Mouse (Mus musculus) forebrain, embryonic 14.5 days (tissue): Measurements from ENCODE around the gene Sox5. TPM values are rescaled to one million over a fixed set of nuclear protein-coding genes. Genes with fewer than 3 reads are reported as not detected.

ENCODE experiments used
- ATAC-seq: fragments of 200-750 bp; cut with Nextera tagmentation; 2 replicates; pipeline ENCODE4 v1.8.0; 2017; ENCODE audit warnings: mild to moderate bottlenecking, moderate library complexity
- DNase-seq: peaks from one replicate; pipeline ENCODE4 v3.0.0-alpha.2; 2015; ENCODE audit warnings: low spot score
- H3K27ac ChIP-seq: fragments of 300-500 bp; sonication (generic); 2 replicates; pipeline ENCODE4 v1.5.1; 2014; ENCODE audit warnings: low read depth, mild to moderate bottlenecking, control low read depth, low read length, moderate library complexity
- H3K27me3 ChIP-seq: fragments of 300-500 bp; sonication (generic); replicated peaks from 2 replicates; pipeline ENCODE4 v1.6.1; 2014; ENCODE audit warnings: low read length, control low read depth, mixed read lengths; ENCODE audit not compliant: control insufficient read depth, insufficient read depth
- H3K36me3 ChIP-seq: fragments of 300-500 bp; sonication (generic); 2 replicates; pipeline ENCODE4 v1.6.1; 2014; ENCODE audit warnings: low read length, control low read depth; ENCODE audit not compliant: control insufficient read depth, insufficient read depth
- H3K4me1 ChIP-seq: fragments of 300-500 bp; sonication (generic); 2 replicates; pipeline ENCODE4 v1.6.1; 2014; ENCODE audit warnings: antibody characterized with exemption, low read length, control low read depth; ENCODE audit not compliant: control insufficient read depth, insufficient read depth
- H3K4me2 ChIP-seq: fragments of 300-500 bp; sonication (generic); 2 replicates; pipeline ENCODE4 v1.6.1; 2014; ENCODE audit warnings: mild to moderate bottlenecking, control low read depth, low read length
- H3K4me3 ChIP-seq: fragments of 300-500 bp; sonication (generic); 2 replicates; pipeline ENCODE4 v1.5.1; 2014; ENCODE audit warnings: low read depth, low read length, control low read depth
- H3K9ac ChIP-seq: fragments of 300-500 bp; sonication (generic); 2 replicates; pipeline ENCODE4 v1.6.1; 2014; ENCODE audit warnings: mild to moderate bottlenecking, low read length, control low read depth, moderate library complexity
- H3K9me3 ChIP-seq: fragments of 300-500 bp; sonication (generic); replicated peaks from 2 replicates; pipeline ENCODE4 v1.6.1; 2016; ENCODE audit warnings: low read length, control low read depth, mixed read lengths; ENCODE audit not compliant: control insufficient read depth
- WGBS: fragments of 180-500 bp; shearing (Covaris S2); extraction: QIAGEN DNeasy Blood & Tissue Kit; methylation state at CpG from one replicate; pipeline ENCODE4 v1.1.7; 2014; 5-methylcytosine and 5-hydroxymethylcytosine counted together
- polyA plus RNA-seq: library from polyadenylated mRNA; unstranded; fragments of >200 nt; fragmentation: Nextera tagmentation; extraction: Ambion mirVana; gene quantifications from 2 replicates; pipeline ENCODE4 v1.2.1, GENCODE M21; 2014

The Sox5 gene
- polyA plus RNA-seq, 1 experiment from 2014 or later, result 115 TPM

DNA sequence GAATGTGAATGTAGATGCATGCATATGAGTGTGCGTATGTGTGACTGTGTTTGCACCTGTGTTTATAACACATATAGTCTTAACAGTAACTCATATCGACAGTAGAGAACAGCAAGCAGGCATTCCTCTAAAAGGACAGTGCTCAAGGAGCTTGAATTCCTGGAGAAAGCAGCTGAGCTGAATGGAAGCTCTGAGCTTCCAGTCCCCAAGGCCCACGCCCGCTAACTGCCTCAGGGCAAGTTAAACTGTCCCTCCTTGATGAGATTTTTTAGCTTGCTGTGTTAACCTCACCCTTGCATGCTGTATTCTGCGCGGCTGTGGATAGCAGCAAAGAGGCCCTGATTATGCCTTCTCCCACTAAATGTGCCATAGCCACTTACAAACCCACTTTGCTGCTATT, 388.6 kb downstream of the Sox5 start:
- Histone ChIP-seq H3K27ac (no peak overlapping the region), H3K4me3 (no peak overlapping the region), H3K4me1 (peaks cover 5% of the 10 kb centered on the region; the same call in 1 of the 2 replicates), H3K36me3 (no peaks in the 10 kb centered on the region), H3K9ac (no peak overlapping the region), H3K4me2 (no peak overlapping the region), H3K27me3 (no peaks in the 10 kb centered on the region), H3K9me3 (no peaks in the 10 kb centered on the region)
- DNase-seq, result no peak
- ATAC-seq, result no peak
- WGBS, result 66% methylated on average over 6 of the region's 6 CpGs

DNA sequence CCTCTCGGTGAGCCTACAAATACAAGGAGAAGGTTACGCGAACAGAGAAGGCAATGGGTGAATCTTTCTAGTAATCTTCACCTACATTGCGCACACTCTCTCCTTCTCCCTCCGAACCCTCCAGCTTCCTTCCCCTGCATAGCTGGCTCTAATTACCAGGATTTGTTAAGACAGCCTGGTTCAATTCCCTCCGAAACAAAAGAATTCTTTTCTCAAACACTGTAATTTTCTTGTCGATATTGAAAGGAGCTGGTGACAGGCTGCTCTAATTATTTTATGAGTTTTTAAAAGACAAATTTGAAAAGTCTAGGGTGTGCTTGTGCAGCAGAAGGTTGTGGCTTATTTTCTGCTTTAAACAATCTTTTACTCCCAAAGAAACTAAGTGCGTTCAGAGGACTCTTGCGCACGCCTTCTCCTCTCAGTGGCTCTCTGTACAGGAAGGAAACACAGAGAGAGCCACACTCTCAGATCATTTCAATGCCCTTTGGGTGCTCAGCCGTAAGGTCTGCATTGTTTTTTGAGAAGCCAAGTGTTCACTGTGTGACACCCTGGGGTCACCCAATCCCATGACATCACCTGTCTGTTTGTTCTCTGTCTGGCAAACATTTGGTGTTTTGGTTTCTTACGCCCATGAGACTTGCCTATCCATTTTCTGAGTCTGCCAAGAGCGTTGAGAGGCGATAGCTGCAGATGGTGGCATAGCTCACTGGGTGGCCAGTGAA, 392.3 kb downstream of the Sox5 start:
- Histone ChIP-seq H3K9ac (no peak overlapping the region), H3K27me3 (no peaks in the 10 kb centered on the region), H3K4me2 (no peak overlapping the region), H3K27ac (no peak overlapping the region), H3K4me1 (0 out of 2 replicates have a peak, but pooled peaks cover 2% of the 10 kb centered on the region), H3K4me3 (no peak overlapping the region), H3K9me3 (no peaks in the 10 kb centered on the region), H3K36me3 (no peaks in the 10 kb centered on the region)
- 34% methylated on average over 14 of the region's 14 CpGs for WGBS
- peak; percentile 54; the same call in 1 of the 2 replicates for ATAC-seq
- DNase-seq, result peak; percentile 49

DNA sequence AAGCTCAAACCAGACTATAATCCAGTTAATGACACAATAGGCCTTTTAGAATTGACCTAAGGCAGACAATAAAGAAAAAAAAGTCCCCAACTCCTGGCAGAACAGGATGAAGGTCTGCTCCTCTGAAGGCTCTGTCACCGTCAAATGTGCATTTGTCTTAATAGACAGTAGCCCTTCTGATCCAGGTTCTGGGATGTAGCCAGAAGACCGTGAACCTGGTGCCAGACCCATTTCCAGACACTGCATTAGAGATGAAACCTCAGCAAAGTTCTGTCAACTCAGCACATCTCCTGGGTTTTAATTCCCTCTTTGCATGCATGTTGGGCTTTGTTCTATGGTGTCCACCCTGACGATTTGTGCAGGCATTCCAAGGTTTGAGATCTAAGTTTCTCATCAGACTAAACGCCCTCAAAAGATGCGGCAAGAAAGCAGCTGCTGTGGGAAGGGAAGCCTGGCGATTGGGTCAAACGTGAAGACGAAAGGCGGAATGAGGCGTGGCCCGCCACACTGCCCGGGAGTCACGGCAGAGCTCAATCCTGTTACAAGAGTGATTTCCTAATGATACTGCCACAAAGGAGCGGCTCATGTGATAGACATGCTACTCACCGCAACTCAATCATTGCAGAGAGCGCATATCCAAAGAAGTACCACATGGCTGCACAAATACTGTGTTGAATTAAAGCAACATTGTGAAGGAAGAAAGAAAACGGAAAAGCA, 394.1 kb downstream of the Sox5 start:
- Histone ChIP-seq H3K4me1 (0 out of 2 replicates have a peak, but pooled peaks cover 2% of the 10 kb centered on the region), H3K27ac (no peak overlapping the region), H3K4me3 (no peak overlapping the region), H3K9me3 (no peaks in the 10 kb centered on the region), H3K4me2 (no peak overlapping the region), H3K36me3 (no peaks in the 10 kb centered on the region), H3K9ac (no peak overlapping the region), H3K27me3 (no peaks in the 10 kb centered on the region)
- ATAC-seq (peak; percentile 50; the same call in 1 of the 2 replicates), DNase-seq (peak; percentile 39)
- 47% methylated on average over 17 of the region's 17 CpGs for WGBS

DNA sequence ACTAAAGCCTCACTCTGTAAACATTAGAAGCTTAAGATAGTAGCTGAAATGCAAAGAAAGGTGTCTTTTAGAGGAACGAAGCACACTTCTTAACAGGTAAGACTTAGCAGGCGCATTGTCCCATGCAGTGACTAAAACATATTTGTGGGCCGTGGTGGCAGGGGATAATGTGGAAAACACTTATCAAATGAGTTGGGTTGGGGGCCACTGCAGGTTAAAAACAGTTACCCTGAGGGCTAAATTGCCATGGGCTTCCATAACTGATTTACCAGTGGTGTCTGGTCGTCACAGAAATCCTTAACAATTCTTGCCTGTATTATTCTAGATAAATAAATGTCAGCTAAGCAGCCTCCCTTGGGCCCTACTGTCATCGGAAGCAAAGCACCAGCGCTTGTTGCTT, 401.1 kb downstream of the Sox5 start:
- Histone ChIP-seq H3K27me3 (no peaks in the 10 kb centered on the region), H3K4me1 (no peaks in the 10 kb centered on the region), H3K9me3 (no peaks in the 10 kb centered on the region), H3K27ac (no peak overlapping the region), H3K4me2 (no peak overlapping the region), H3K4me3 (no peak overlapping the region), H3K36me3 (no peaks in the 10 kb centered on the region), H3K9ac (no peak overlapping the region)
- DNase-seq (no peak), ATAC-seq (no peak)
- WGBS, result 82% methylated on average over 6 of the region's 6 CpGs

DNA sequence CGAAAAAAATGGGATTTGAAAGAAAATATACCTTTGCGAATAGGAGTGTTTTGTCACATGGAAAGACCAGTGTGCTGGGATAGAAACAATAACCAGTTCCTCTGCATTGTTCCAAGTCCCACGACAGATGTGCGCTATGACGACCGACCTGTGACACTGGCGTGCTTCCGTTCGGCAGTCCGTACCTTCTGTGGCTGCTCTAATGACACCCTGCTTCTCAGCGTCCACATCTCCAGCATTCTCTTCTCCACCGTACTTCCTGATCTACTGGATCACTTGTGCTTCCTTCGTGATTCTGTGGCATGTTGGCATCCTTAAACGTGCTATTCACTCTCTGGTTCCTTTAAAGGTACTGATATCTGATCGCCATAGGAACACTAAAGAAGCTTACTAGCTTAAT, 401.6 kb downstream of the Sox5 start:
- no peak overlapping the region for H3K4me3 ChIP-seq
- 74% methylated on average over 15 of the region's 15 CpGs for WGBS
- no peaks in the 10 kb centered on the region for H3K27me3 ChIP-seq
- DNase-seq (no peak), ATAC-seq (no peak)
- no peaks in the 10 kb centered on the region for H3K36me3 ChIP-seq
- no peak overlapping the region for H3K9ac ChIP-seq
- no peaks in the 10 kb centered on the region for H3K9me3 ChIP-seq
- no peaks in the 10 kb centered on the region for H3K4me1 ChIP-seq
- H3K4me2 ChIP-seq, result no peak overlapping the region
- H3K27ac ChIP-seq, result no peak overlapping the region

DNA sequence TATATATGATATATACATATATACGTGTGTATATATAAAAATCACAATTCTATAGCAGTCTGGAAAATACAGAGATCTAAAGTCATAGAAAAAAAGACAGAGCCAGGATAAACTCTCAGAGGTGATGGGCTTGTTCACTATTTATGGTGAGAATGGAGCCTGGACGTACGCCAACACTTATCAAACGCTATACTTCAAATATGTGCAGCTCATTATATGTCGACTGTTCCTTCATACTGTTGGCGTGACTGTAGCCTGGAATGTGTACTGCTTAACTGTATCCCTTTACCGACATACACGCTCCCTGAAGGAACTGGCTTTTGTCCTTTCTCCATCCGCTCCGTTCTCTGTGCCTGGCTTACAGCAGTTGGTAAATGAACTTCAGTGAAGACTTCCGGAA, 407.0 kb downstream of the Sox5 start:
- ATAC-seq (no peak), DNase-seq (peak; percentile 54)
- WGBS, result 81% methylated on average over 11 of the region's 11 CpGs
- Histone ChIP-seq H3K27me3 (no peaks in the 10 kb centered on the region), H3K4me1 (no peaks in the 10 kb centered on the region), H3K36me3 (no peaks in the 10 kb centered on the region), H3K4me2 (no peak overlapping the region), H3K4me3 (no peak overlapping the region), H3K9me3 (no peaks in the 10 kb centered on the region), H3K27ac (no peak overlapping the region), H3K9ac (no peak overlapping the region)

DNA sequence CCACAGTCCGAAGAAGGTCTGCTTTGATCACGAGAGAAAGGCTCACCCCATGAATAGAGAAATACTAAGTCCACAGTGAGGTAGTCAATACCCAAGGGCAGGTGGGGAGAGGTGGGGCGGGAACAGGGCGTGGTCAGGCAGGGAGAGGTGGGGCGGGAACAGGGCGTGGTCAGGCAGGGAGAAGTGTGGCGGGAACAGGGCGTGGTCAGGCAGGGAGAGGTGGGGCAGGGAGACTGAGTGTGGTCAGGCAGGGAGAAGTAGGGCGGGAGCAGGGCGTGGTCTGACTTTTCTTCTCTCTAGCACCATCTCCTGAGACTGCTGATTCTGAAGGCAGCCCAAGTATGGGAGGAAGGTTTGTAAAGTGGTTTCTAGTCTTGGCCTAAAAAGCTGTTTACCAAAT, 411.1 kb downstream of the Sox5 start:
- Histone ChIP-seq H3K27ac (no peak overlapping the region), H3K36me3 (no peaks in the 10 kb centered on the region), H3K27me3 (no peaks in the 10 kb centered on the region), H3K4me3 (no peak overlapping the region), H3K9me3 (no peaks in the 10 kb centered on the region), H3K4me1 (0 out of 2 replicates have a peak, but pooled peaks cover 4% of the 10 kb centered on the region), H3K4me2 (no peak overlapping the region), H3K9ac (no peak overlapping the region)
- 57% methylated on average over 10 of the region's 10 CpGs for WGBS
- ATAC-seq (no peak), DNase-seq (no peak)

DNA sequence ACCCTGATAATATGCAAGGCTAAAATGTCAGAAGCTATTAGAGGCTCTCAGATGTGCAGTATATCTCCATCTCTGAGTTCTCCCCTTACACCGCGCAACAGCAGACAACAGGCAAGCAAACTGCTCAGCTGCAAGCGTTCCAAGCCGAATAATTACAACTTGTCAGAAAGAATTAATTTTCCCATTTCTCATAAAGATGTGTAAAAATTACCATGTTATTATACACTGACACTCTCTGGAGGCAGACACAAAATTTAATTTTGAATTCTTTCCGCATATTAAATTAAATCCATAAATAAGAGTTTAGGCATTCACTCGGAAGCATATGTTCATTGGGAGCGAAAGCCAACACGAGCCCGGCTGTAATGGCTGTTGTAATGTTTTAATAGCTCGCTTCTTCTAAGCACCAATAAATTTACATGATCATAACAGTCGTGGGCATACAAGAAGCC, 414.1 kb downstream of the Sox5 start:
- H3K4me1 ChIP-seq, result 0 out of 2 replicates have a peak, but pooled peaks cover 4% of the 10 kb centered on the region
- no peak overlapping the region for H3K9ac ChIP-seq
- peak; percentile 77 for DNase-seq
- H3K9me3 ChIP-seq, result no peaks in the 10 kb centered on the region
- ATAC-seq, result peak; percentile 87
- H3K4me3 ChIP-seq, result no peak overlapping the region
- H3K36me3 ChIP-seq, result no peaks in the 10 kb centered on the region
- H3K27me3 ChIP-seq, result no peaks in the 10 kb centered on the region
- H3K27ac ChIP-seq, result peak overlapping the region; percentile 63; the same call in 1 of the 2 replicates
- 63% methylated on average over 11 of the region's 11 CpGs for WGBS
- no peak overlapping the region for H3K4me2 ChIP-seq
